Mouse (Mus musculus) cerebellum, adult 9-10 months (tissue): ENCODE measurements around the gene Ksr1.

ENCODE experiments used
- DNase-seq: peaks from one replicate; pipeline ENCODE4 v3.0.0; 2022

The Ksr1 gene

GRCm38 (mm10) chr11:79063616-79064015 lies 82.6 kb downstream of the Ksr1 start:
- DNase-seq = no peak

DNA sequence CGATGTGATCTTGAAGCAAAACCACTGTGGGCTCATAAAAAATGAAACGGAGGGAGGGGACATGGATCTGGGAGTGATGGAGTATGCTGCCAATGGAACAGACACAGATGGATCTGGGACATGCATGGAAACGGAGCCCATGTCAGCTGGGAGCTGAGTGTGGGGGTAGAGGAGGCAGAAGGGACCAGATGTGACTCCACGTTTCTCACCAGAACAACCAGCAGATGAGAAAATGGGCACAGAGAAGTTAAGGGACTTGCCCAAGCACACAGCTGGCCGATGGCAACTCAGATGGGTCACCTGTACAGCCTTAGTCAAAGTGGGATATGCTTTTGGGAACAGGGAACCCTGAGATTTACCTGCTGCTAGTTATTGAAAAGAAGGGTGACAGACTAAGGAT lies 83.3 kb downstream of the Ksr1 start:
- DNase-seq = no peak

DNA sequence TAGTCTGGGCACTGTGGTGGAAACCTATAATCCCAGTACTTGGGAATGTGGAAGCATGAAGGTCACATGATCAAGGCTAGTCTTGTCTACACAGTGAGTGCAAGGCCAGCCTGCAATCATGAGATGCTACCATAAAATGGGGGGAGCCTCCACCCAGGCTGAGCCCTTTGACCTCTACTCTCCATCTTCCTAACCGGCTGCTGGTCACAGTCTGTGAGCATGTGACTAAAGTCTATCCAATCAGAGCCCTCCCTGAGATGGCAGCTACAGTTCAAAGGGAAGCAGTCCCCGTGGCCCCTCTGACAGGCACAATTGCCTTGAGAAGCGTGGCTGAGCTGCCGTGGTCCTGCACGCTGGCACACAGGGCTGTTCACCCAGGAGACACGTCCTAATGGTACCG lies 84.4 kb downstream of the Ksr1 start:
- DNase-seq = no peak

- no peak for DNase-seq
Measured at GRCm38 (mm10) chr11:79059850-79060249, 86.4 kb downstream of the Ksr1 start.

DNA sequence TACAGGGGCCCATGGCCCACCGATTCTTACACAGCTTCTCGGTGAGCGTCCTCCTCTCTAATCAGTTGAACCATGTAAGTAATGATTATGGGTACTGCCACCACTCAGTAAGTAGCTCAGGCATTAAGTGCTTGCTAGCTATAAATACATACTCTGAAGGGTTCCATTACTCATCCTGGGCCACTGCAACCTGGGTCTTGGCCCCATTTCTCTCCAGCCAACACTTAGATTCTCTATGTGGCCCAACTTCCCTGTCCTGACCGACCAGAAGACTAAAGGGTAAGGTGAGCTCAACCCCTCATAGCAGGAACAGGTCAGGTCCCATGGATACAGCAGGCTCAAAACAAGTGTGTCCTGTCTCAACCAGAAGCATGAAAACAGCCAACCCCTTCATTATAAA lies 87.1 kb downstream of the Ksr1 start:
- DNase-seq = no peak

DNA sequence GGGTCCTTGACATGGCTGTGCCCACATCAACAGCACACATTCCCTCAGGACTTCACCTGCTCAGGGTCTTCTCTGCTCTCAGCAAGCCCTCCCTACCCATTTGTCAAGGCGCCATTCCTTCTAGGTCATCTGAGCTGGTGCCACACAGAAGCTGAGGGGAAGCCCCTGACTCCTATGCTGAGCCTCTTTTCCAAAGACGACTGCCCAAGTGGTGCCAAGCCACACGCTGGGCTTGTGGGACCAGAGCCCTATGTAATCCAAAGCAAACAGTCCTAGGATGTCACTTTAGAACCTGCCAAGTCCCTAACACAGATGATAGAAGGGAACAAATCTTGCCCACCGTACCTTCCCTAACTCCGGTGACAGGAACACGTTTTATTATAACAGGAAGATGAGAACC lies 87.6 kb downstream of the Ksr1 start:
- no peak for DNase-seq

DNA sequence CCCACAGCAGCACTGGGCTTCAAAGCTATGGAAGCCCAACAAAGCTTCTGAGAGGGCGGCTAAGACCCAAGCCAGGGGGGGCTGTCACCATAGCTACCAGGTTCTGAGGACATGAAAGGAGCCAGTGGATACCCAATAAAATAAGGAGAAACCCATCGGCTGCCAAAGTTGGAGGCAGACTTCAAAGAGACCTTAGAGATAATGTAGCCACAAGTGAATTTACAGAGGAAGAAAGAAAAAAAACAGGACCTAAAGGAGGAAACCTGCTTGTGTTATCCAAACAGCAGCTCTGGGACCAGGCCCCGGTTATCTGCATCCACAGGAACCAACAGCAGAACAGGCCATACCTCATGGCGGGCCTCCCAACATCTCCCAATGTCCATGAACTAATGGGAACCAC lies 88.4 kb downstream of the Ksr1 start:
- DNase-seq = no peak

GRCm38 (mm10) chr11:79056891-79057290 lies 89.3 kb downstream of the Ksr1 start:
- DNase-seq = no peak

- no peak for DNase-seq
Measured at GRCm38 (mm10) chr11:79056027-79056426, 90.2 kb downstream of the Ksr1 start.

- no peak for DNase-seq
Measured at GRCm38 (mm10) chr11:79055161-79055560, 91.0 kb downstream of the Ksr1 start.

DNA sequence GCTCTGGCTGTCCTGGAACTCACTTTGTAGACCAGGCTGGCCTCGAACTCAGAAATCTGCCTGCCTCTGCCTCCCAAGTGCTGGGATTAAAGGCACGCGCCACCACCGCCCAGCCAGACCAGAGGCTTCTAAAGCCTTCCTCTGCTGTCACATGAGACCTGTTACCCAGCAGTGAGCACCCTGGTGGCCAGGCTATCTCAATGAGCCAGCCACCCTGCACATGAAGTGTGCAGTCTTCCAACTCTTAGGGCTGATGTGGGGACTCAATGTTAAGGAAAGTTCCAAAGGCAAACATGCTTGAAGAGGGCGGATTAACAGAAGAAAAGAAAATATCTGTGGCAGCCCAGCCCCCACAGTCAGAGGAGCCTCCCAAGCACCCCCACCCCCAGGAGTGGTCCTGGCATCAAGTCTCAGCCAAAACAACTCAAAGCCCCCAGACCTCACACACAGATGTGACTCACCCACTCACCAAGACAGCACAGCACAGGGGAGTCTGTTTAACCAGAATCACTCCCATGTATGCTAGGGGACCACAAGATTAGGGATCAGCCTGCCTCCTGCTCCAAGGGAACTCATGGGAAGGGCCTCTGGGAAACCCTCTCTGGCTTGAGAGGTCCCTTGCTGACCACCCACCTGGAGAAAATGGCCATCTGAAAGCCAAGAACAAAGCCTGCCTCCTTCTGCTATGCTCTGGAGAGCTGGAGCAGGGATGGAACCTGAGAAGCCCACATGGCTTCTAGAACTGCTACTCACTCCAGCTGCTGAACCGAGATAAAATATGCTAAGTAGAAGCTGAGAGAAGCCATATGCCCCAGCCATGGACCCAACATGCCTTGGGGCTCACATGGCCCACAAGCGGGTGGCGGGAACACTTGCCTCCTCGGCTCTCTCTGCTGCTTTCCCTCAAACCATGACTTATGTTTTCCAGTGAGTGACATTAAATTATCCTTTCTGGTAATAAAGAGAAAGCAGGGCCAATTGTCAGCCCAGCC lies 91.8 kb downstream of the Ksr1 start:
- DNase-seq = no peak

GRCm38 (mm10) chr11:79053437-79053836 lies 92.8 kb downstream of the Ksr1 start:
- no peak for DNase-seq

GRCm38 (mm10) chr11:79052769-79053168 lies 93.4 kb downstream of the Ksr1 start:
- DNase-seq = no peak

DNA sequence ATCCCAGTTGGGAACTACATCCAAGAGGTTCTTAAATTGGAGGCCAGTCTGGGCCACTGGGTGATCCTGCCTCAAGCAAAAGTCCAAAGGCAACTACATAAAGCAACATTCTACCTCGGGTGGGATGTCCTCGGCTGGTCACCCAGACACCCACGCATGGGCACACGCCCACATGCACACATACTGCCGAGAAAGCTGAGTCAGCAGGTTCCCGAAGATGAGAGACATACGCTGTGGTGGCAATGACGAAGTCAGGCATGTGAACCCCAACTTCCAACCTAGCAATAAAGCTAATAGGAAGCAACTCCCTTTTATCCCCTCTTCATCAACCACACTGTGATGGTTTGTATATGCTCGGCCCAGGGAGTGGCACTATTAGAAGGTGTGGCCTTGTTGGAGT lies 94.7 kb downstream of the Ksr1 start:
- DNase-seq = no peak

DNA sequence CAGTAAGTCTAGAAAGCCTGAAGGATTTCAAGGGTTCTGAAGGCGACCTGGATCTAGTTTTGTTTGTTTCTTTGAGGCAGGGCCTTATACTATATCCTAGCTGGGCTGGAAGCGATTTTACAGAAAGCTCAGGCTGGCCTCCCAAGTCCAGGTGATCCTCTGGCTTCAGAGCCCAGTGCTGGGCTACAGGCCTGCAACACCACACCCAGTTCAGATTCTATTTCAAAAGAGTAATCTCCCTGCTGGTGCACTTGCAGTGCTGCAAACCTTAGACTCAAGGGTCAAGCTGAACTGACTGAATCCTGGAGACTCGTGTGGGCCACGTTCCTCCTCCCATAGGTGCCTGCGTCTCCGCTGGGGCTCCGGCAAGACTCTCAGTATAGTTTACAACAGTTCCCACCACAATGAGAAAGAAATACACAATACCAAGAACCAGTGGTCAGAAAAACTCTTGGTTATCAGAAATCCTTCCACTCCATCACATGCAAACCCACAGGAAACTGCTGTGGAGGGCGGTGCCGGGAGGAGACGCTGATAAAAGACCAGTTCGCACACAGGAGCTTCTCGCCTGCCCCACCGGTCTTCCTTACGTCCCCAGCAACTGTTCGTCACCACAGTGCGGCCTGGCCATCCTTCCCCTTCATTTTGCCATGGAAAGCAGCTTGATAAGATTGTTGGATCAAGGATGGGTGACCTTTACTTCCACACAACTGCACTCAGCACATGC lies 95.3 kb downstream of the Ksr1 start:
- DNase-seq = no peak

DNA sequence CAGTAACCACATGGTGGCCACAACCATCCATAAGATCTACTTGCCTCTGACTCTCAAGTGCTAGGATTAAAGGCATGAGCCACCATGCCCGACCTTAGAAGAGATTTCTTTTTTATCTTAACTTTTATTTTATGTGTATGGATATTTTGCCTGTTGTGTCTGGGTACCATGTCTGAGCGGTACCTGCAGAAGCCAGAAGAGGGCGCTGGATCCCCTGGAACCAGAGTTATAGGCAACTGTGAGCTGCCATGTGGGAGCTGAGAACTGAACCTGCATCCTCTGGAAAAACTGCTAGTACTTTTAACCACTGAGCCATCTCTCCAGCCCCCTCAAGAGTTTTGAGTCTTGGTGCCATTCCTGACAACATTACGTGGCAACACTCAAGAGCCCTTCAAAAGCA lies 97.3 kb downstream of the Ksr1 start:
- no peak for DNase-seq

DNA sequence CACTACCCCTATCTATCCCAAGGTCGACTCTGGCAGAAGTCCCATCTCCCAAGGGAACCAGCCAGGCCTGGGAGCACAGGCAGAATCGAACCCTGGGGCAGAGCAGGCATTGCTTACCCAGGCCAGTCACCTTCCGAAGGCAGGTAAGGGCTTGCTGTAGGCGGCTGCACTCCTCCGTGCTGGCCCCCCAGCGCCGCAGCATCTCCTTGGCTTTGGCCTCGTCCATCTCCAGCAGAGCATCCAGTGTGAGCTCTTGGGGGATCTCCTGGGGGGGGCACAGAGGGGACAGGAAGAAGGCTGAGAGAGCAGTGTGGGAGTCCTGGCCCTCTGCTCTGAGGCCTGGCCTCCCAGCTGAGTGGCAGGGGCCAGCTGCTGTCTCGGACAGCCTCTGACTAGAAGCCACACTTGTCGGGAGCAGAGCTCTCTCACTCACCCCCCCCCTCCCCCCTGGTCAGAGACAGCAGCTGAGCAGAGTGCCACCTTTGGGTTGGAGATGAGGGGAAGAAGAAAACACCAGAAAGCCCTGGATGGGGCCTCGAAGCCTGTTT lies 99.0 kb downstream of the Ksr1 start:
- DNase-seq = no peak

DNA sequence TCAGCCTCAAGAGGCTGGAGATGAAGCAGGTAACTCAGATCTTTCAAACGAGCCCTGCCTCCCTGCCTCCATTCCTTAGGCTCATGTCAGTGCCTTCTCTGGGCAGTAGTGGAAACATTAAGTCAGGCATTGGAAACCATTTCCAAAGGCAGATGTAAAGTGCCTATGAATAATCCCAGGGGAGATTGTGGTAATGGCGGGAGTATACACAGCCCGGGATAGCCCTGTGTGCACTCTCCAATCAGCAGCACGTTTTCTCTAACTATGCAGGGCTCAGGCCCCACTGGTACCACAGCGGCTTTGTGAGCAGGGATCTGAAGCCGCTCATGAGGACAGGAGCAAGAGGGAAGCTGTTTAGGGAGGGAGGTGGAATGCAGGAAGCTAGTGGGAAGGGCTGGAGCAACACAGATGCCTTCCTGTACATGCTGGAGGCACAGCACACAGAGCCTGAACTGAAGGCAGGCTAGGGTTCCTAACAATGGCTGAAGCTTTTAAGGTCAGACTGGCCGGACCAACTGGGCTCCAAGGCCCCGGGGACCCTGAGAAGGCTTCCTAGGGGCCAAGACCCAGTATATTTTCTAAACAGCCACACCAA lies 99.5 kb downstream of the Ksr1 start:
- DNase-seq = no peak

- DNase-seq = no peak
Measured at GRCm38 (mm10) chr11:79045231-79045630, 101.0 kb downstream of the Ksr1 start.

GRCm38 (mm10) chr11:79044798-79045197 lies 101.4 kb downstream of the Ksr1 start:
- no peak for DNase-seq

DNA sequence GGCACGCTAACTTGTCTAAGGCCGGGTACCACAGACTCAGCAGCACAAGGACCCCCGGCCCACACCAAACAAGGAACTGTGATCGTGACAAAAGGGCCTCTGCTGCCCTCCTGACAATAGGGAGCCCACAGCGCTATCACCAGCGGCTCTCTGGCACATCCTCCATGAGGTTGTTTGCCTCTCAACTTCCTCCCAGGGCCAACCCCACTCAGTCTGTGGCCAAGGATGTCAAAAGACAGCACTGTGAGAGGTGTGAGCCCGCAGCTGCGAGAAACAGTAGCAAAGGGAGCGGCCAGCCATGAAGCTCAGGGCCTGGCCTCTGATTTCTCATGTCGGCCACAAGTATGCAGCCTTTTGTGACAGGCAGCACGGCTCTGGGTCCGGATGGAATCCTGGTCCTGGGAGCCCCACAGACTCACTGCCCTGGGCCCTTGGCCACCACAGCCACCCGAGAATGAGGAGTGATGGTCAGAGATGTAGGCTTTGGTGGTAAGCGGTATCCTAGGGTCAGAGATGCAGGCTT lies 104.2 kb downstream of the Ksr1 start:
- DNase-seq = no peak

- DNase-seq = no peak
Measured at GRCm38 (mm10) chr11:79039488-79039887, 106.7 kb downstream of the Ksr1 start.

DNA sequence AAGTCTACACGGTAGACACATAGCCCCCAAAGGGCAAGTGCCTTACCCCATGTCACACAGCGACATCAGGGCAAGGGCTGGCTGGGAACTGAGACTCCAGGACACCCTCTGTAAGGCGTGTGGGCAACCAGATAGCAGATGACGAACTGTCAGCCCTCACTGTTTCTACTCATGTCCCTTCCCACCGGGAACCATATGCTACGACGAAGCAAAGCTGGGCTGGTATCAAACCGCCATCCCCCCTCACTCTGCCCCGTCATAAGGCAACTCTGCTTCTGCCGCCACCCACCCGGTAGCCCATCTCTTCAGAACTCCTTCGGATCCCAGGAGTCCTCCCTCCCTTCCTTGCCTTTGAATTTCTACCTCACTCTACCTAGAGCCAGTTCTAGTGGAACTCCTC lies 108.7 kb downstream of the Ksr1 start:
- no peak for DNase-seq
